Mouse (Mus musculus) olfactory bulb, adult 2 months (tissue): ENCODE results near the gene Ostc.

ENCODE experiments used
- CTCF ChIP-seq: fragments of 200-500 bp; IDR thresholded peaks from 2 replicates; pipeline ENCODE4 v1.5.1; 2012; ENCODE audit warnings: low read depth, mild to moderate bottlenecking, low read length, moderate library complexity; ENCODE audit not compliant: insufficient read depth
- POLR2A ChIP-seq: fragments of 200-500 bp; IDR thresholded peaks from 2 replicates; pipeline ENCODE4 v1.6.1; 2012; ENCODE audit warnings: mild to moderate bottlenecking, low read depth, low read length, moderate library complexity; ENCODE audit not compliant: insufficient read depth

GRCm38 (mm10) chr3:130710103-130710502, 859 bp upstream of the Ostc start:
- no peak for TF ChIP-seq CTCF
- no peak for TF ChIP-seq POLR2A
